Mouse (Mus musculus) midbrain, embryonic 10.5 days (tissue): ENCODE results near the gene Wasf2. TPM values are rescaled to one million over a fixed set of nuclear protein-coding genes. Genes with fewer than 3 reads are reported as not detected.

ENCODE experiments used
- DNase-seq: peaks from one replicate; pipeline ENCODE4 v3.0.0-alpha.2; 2017; ENCODE audit warnings: low spot score
- H3K27ac ChIP-seq: fragments of 300-500 bp; sonication (generic); replicated peaks from 2 replicates; pipeline ENCODE4 v1.5.1; 2016; ENCODE audit warnings: mild to moderate bottlenecking
- H3K27me3 ChIP-seq: fragments of 300-500 bp; sonication (generic); 2 replicates; pipeline ENCODE4 v1.6.1; 2016; ENCODE audit warnings: low read depth, mild to moderate bottlenecking; ENCODE audit not compliant: poor library complexity, severe bottlenecking
- H3K36me3 ChIP-seq: fragments of 300-500 bp; sonication (generic); 2 replicates; pipeline ENCODE4 v1.6.1; 2016; ENCODE audit warnings: mild to moderate bottlenecking, moderate library complexity
- H3K4me1 ChIP-seq: fragments of 300-500 bp; sonication (generic); 2 replicates; pipeline ENCODE4 v1.6.1; 2016
- H3K4me3 ChIP-seq: fragments of 300-500 bp; sonication (generic); 2 replicates; pipeline ENCODE4 v1.5.1; 2016; ENCODE audit warnings: mild to moderate bottlenecking, moderate library complexity
- H3K9me3 ChIP-seq: fragments of 300-500 bp; sonication (generic); replicated peaks from 2 replicates; pipeline ENCODE4 v1.6.1; 2016; ENCODE audit warnings: mild to moderate bottlenecking
- WGBS: fragments of 180-500 bp; shearing (Covaris S2); methylation state at CpG from one replicate; pipeline ENCODE4 v1.1.7; 2016; 5-methylcytosine and 5-hydroxymethylcytosine counted together
- polyA plus RNA-seq: library from polyadenylated mRNA; unstranded; fragments of >200 nt; fragmentation: Nextera tagmentation; extraction: Ambion mirVana; gene quantifications from 2 replicates; pipeline ENCODE4 v1.2.1, GENCODE M21; 2016

The Wasf2 gene
- polyA plus RNA-seq, result 48.3 and 50.3 TPM in 2 replicates

DNA sequence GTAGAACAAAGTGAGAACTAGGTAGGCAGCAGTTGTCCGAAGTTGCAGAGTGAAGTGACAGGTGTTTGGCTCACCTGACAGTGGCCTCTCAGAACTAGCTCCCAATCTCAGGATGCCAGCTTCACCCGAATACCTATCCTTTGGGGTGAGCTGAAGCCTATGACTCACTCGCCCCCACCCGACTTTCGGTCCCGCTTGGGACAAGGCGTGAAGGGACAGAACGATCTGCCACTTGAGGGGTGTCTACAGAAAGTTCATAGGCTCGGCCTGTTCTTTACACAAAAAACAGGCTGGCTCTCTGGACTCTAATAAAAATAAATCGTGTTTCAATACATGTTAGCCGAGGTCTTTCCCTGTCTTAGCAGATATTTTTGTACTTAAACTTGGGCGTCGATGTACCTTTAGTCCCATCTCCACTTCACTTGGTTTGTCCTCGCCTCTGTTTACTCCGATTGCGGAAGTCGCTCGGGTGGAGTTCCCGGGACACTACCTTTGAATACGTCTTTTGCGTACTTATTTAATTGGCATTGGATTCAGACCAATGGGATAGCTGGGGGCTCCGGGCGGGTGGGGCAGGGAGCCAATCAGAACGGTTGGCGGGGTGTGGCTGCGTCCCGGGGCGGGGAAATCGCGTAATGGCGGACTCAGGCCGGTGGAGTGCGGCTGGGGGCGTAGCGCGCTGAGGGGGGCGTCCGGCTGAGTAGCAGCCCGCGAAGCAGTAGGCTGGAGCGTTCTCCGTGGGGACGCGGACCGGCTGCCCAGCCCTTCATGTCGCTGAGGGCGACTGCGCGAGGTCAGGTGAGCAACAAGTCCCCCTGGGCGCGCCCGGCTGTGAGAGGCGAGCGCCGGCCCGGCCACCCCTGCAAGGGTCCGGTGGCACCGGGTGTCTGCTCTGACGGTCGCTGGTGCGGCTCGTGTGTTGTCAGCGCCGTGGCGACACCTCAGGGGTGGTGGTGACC, at the start of gene Wasf2:
Gene Wasf2, plus strand, starts transcription at position 575 of the 959 bp plus-strand sequence.
- Histone ChIP-seq H3K27ac (peak within 1 kb of the TSS; percentile 95), H3K36me3 (peaks cover 15% of the 10 kb centered on the region), H3K27me3 (no peaks in the 10 kb centered on the region), H3K9me3 (peaks cover 6% of the 10 kb centered on the region; the same call in 1 of the 2 replicates), H3K4me3 (peak within 1 kb of the TSS; percentile 97), H3K4me1 (peaks cover 32% of the 10 kb centered on the region)
- WGBS, result under 1% methylated on average over 65 of the region's 65 CpGs
- peak; percentile 95 for DNase-seq

DNA sequence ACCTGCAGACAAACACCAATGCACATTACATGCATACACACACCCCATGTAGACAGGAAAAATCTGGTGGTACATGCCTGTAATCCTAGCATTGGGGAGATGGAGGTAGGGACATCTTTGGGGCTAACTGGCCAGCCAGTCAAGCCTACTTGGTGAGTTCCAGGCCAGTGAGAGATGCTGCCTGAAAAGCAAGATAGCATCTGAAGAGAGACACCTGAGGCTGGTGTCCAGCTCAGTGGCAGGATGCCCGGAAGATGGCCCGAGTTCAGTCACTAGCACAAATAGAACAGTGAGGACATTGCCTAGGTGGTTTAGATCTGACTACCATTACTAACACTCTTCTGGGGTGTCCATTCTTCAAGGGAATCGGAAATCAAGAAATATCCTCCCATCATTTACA, 49.4 kb upstream of the Wasf2 start:
- Histone ChIP-seq H3K4me1 (peaks cover 56% of the 10 kb centered on the region), H3K9me3 (no peaks in the 10 kb centered on the region), H3K27ac (no peak overlapping the region), H3K36me3 (peaks cover 23% of the 10 kb centered on the region), H3K27me3 (peaks cover 18% of the 10 kb centered on the region), H3K4me3 (no peak overlapping the region)
- WGBS, result over 99% methylated on average over 3 of the region's 3 CpGs
- no peak for DNase-seq

DNA sequence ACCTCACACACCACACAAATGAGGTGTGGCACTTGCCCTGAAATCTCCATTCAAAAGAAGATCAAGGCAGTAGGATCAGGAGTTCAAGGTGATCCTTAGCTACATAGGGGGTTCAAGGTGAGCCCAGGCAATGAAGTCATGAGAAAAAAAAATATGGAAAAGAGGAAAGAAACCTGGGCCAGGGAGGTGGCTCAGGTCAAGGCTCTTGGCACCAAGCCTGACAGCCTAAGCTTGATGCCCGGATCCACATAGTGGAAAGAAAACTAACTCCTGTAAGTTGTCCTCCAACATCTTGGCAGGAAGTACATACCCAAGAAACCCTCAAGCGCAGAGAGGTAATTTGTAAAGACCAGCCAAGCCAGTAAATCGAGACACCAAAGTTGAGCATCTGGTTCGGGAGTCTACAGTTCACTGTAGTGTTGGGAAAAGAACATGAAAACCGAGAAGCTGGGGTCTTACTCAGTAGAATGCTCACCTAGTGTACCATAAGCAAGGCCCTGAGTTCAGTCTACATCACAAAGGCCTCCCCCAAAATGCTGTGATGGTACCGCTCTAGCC, 48.0 kb upstream of the Wasf2 start:
- 93% methylated on average over 6 of the region's 6 CpGs for WGBS
- Histone ChIP-seq H3K9me3 (no peaks in the 10 kb centered on the region), H3K27ac (no peak overlapping the region), H3K4me1 (peaks cover 58% of the 10 kb centered on the region), H3K4me3 (no peak overlapping the region), H3K27me3 (peaks cover 32% of the 10 kb centered on the region), H3K36me3 (peaks cover 20% of the 10 kb centered on the region)
- DNase-seq, result no peak

- no peak overlapping the region for H3K4me3 ChIP-seq
- H3K27me3 ChIP-seq, result peaks cover 40% of the 10 kb centered on the region
- no peak for DNase-seq
- no peak overlapping the region for H3K27ac ChIP-seq
- 34% methylated on average over 3 of the region's 3 CpGs for WGBS
- 0 out of 2 replicates have a peak, but pooled peaks cover 7% of the 10 kb centered on the region for H3K36me3 ChIP-seq
- no peaks in the 10 kb centered on the region for H3K9me3 ChIP-seq
- peaks cover 51% of the 10 kb centered on the region for H3K4me1 ChIP-seq
Measured at GRCm38 (mm10) chr4:133083991-133084861, 46.1 kb upstream of the Wasf2 start.

DNA sequence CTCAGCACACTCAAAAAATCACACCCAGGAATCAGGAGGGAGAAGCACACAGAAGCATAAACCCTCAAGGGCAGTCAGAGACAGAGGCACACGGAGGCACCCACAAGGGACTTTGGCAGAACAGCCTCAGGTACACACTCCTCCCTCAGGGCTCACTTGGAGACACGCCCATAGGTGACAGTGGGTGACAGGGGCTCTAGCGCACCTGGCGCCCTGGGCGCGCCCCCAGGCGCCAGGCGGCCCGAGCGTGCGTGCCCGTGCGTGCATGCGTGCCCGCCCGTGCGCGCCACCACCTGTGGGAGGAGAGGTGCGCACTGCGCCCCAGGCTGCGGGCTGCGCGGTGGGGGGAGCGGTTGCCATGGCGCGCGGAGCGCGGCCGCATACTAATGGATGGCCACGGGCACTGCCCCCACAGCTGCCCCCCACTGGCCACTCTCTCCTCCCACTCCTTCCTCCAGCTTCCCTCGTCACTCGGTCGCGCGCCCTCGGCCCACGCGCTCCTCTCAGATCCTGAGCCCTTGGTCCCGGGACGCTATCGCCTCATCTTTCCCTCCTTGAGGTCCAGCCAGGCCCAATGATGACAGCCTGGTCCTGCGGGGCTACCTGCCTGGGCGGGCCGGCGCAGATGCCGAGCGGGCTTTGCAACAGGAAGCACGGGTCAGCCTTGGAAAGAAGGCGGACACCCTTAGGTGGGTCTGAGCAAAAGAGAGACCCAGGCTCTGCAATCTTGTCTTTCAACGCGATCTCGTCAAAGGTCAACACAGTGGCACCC, 45.1 kb upstream of the Wasf2 start:
- Histone ChIP-seq H3K27ac (peak overlapping the region; percentile 72), H3K4me1 (peaks cover 52% of the 10 kb centered on the region)

GRCm38 (mm10) chr4:133085783-133086342, 44.4 kb upstream of the Wasf2 start:
- Histone ChIP-seq H3K4me1 (peaks cover 58% of the 10 kb centered on the region), H3K36me3 (no peaks in the 10 kb centered on the region), H3K27me3 (peaks cover 55% of the 10 kb centered on the region), H3K4me3 (peak overlapping the region; percentile 55), H3K27ac (peak overlapping the region; percentile 72), H3K9me3 (no peaks in the 10 kb centered on the region)
- peak; percentile 56 for DNase-seq
- WGBS, result 8% methylated on average over 12 of the region's 12 CpGs

More for the DNA sequence above, 45.1 kb upstream of the Wasf2 start:
- peak overlapping the region; percentile 55 for H3K4me3 ChIP-seq
- WGBS, result under 1% methylated on average over 53 of the region's 53 CpGs
- H3K36me3 ChIP-seq, result 0 out of 2 replicates have a peak, but pooled peaks cover 4% of the 10 kb centered on the region
- H3K27me3 ChIP-seq, result peaks cover 48% of the 10 kb centered on the region
- no peaks in the 10 kb centered on the region for H3K9me3 ChIP-seq
- peak; percentile 50 for DNase-seq

DNA sequence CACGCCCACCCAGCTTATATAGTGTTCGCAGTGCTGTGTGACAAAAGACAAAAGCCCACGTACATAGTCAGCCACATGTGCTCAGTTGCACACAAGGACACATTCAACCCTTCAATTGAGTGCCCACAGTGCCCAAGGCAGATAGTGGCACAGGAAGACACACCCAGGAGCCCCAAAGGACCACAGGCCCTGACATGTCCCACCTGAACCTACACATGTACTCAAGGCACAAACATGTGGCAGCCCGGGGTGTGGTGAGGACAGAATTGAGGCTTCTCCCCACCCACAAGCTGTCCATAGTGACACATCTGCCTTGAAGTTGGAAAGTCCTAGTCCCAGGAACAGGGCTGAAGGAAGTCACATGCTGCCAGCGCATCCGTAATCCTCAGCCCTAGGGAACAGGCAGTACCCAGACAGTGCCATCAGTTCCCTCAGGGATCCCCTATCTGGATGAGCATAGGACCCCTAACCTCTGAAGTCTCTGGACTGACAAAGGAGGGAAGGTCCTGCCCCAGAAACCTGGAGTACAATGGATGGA, 43.1 kb upstream of the Wasf2 start:
- Histone ChIP-seq H3K4me3 (no peak overlapping the region), H3K27ac (no peak overlapping the region; the same call in 1 of the 2 replicates), H3K4me1 (peaks cover 67% of the 10 kb centered on the region), H3K36me3 (no peaks in the 10 kb centered on the region), H3K9me3 (no peaks in the 10 kb centered on the region), H3K27me3 (peaks cover 69% of the 10 kb centered on the region)
- 90% methylated on average over 6 of the region's 6 CpGs for WGBS
- no peak for DNase-seq

DNA sequence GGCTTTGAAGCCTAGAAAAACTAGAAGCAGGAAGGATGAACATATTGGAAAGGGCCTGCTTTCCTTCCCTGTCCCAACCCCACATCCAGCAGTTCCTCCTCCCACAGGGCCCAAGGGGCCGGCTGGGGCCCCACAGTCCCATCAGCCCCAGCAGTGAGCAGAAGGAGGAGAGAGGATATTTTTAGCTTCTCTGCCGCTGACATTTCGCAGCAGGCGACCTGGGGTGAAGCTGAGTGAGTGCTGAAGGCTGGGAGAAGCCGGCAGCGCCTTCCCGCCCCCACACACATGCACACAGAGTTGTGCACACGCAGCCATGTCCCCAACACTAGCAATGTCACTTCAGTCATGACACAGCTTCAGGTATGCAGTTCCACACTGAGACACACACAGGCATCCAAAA, 42.5 kb upstream of the Wasf2 start:
- 55% methylated on average over 8 of the region's 8 CpGs for WGBS
- no peak for DNase-seq
- Histone ChIP-seq H3K4me1 (peaks cover 72% of the 10 kb centered on the region), H3K9me3 (no peaks in the 10 kb centered on the region), H3K4me3 (no peak overlapping the region), H3K27me3 (peaks cover 75% of the 10 kb centered on the region), H3K27ac (peak overlapping the region; percentile 49; the same call in 1 of the 2 replicates), H3K36me3 (no peaks in the 10 kb centered on the region)

DNA sequence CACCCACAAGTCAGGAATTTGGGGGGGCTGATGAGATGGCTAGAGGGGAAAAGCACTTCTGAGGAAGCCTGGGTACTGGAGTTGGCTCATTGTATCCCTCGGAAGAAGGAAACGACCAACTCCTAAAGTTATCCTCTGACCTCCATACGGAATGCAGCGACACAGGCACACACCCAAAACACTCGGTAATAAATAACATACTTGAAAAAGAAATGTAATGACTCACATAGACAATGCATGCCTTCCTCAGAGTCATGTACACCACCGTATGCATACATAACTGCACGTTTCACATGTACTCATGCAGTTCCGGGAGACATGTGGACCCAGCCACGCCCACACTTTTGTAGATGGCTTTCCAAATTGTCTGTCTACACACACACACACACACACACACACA, 41.0 kb upstream of the Wasf2 start:
- Histone ChIP-seq H3K27me3 (peaks cover 87% of the 10 kb centered on the region), H3K4me1 (peaks cover 77% of the 10 kb centered on the region), H3K27ac (no peak overlapping the region), H3K4me3 (no peak overlapping the region), H3K36me3 (no peaks in the 10 kb centered on the region), H3K9me3 (no peaks in the 10 kb centered on the region)
- DNase-seq, result no peak
- 91% methylated on average over 9 of the region's 9 CpGs for WGBS

DNA sequence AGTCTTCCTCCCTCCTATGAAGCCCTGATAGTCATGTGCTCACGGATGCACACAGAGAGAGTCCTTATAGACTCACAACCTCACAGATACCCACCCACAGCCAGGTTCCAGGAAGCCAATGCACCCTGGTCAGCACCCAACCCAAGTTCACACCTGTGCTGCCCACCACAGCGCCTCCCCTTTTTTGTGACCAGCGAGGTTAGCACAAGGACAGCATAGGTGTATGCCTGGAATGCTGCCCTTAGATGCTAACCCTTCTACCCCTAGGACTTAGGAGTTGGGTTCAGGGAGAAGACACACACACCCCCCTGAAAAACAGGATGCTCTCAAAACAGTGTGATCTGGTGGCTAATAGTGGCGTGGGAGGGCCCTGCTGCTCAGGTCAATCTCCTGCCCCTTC, 40.5 kb upstream of the Wasf2 start:
- peak overlapping the region; percentile 77 for H3K27ac ChIP-seq
- H3K27me3 ChIP-seq, result peaks cover 87% of the 10 kb centered on the region
- no peaks in the 10 kb centered on the region for H3K9me3 ChIP-seq
- H3K36me3 ChIP-seq, result no peaks in the 10 kb centered on the region
- peaks cover 77% of the 10 kb centered on the region for H3K4me1 ChIP-seq
- 78% methylated on average over 4 of the region's 4 CpGs for WGBS
- H3K4me3 ChIP-seq, result no peak overlapping the region
- no peak for DNase-seq

DNA sequence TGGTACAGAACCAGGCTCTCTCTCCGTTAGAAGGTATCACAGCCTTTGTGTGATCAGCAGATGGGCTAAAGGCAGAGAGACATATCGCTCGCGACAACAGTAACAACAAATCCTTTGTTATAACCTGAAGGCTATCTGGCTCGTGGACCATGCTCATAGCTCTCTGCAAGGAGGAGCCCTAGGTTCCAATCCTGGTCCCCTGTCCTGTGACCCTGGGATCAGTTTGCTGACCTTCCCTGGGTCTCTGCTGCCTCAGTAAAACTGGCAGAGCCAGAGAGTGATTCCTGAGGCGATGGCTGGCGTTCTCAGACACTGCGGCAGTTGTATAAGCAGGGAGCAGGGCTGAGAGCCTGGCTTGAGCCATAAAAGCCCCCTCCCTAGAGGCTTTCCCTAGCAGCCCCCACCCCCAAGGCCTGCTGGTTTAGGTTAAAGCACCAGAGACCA, 40.0 kb upstream of the Wasf2 start:
- Histone ChIP-seq H3K9me3 (no peaks in the 10 kb centered on the region), H3K4me1 (peaks cover 77% of the 10 kb centered on the region), H3K36me3 (no peaks in the 10 kb centered on the region), H3K4me3 (0 out of 2 replicates have a peak overlapping the region, but pooled peaks have one; percentile 7), H3K27me3 (peaks cover 87% of the 10 kb centered on the region), H3K27ac (peak overlapping the region; percentile 77)
- DNase-seq, result no peak
- 53% methylated on average over 8 of the region's 8 CpGs for WGBS
